Mouse (Mus musculus): Measurements from ENCODE around the gene Rpl13a. TPM values are rescaled to one million over a fixed set of nuclear protein-coding genes. Genes with fewer than 3 reads are reported as not detected.
A peak's percentile ranks its signal among the peaks of the same experiment; 100 is the strongest.
"Not testable (repeated sequence)": the region's sequence is repeated elsewhere in the genome, so short reads cannot be mapped to it uniquely, and the experiment has no call there.

Gene Rpl13a
- 972 and 1,063 TPM in 2 replicates for polyA plus RNA-seq (2015; fragmentation: Nextera tagmentation; extraction: Ambion mirVana)

GRCm38 (mm10) chr7:45128624-45129246 lies at the start of gene Rpl13a:
Gene Rpl13a, minus strand, starts transcription at chr7:45128761.
- H3K36me3 ChIP-seq: peaks cover 43% of the 10 kb centered on the region
- H3K4me3 ChIP-seq (replicated peaks): peak within 1 kb of the TSS; percentile 82
- ATAC-seq (ENCODE audit: low read depth) (peak; percentile 80), DNase-seq (peak; percentile 97)
- H3K4me1 ChIP-seq (replicated peaks): peaks cover 69% of the 10 kb centered on the region
- under 1% methylated on average over 48 of the region's 48 CpGs for WGBS (ENCODE audit: insufficient replicate concordance)
- H3K4me2 ChIP-seq: peak within 1 kb of the TSS; percentile 94
- no peaks in the 10 kb centered on the region for H3K9me3 ChIP-seq (replicated peaks)
- peak within 1 kb of the TSS; percentile 94 for H3K27ac ChIP-seq
- H3K27me3 ChIP-seq: no peaks in the 10 kb centered on the region
- H3K9ac ChIP-seq: peak within 1 kb of the TSS; percentile 95

- ATAC-seq (ENCODE audit: low read depth) (no peak), DNase-seq (no peak)
- H3K36me3 ChIP-seq: no peaks in the 10 kb centered on the region
- no peak overlapping the region for H3K27ac ChIP-seq
- H3K4me1 ChIP-seq (replicated peaks): peaks cover 8% of the 10 kb centered on the region
- peaks cover 93% of the 10 kb centered on the region for H3K27me3 ChIP-seq
- 0 out of 2 replicates have a peak, but pooled peaks cover 8% of the 10 kb centered on the region for H3K9me3 ChIP-seq (replicated peaks)
- H3K9ac ChIP-seq: no peak overlapping the region
- H3K4me2 ChIP-seq: no peak overlapping the region
- WGBS (ENCODE audit: insufficient replicate concordance): 3% methylated on average over 28 of the region's 31 CpGs
- H3K4me3 ChIP-seq (replicated peaks): no peak overlapping the region
These were observed 47.8 kb upstream of the Rpl13a start for GRCm38 (mm10) chr7:45176356-45176755.

GRCm38 (mm10) chr7:45175929-45176328 lies 47.4 kb upstream of the Rpl13a start:
- no peak overlapping the region for H3K4me2 ChIP-seq
- no peak overlapping the region for H3K4me3 ChIP-seq (replicated peaks)
- peaks cover 8% of the 10 kb centered on the region; the same call in 1 of the 2 replicates for H3K9me3 ChIP-seq (replicated peaks)
- 3% methylated on average over 23 of the region's 23 CpGs for WGBS (ENCODE audit: insufficient replicate concordance)
- no peak for DNase-seq
- H3K4me1 ChIP-seq (replicated peaks): peaks cover 5% of the 10 kb centered on the region; the same call in 1 of the 2 replicates
- ATAC-seq (ENCODE audit: low read depth): no peak
- no peak overlapping the region for H3K9ac ChIP-seq
- no peak overlapping the region for H3K27ac ChIP-seq
- H3K27me3 ChIP-seq: peaks cover 93% of the 10 kb centered on the region
- no peaks in the 10 kb centered on the region for H3K36me3 ChIP-seq

- ATAC-seq (ENCODE audit: low read depth) (no peak), DNase-seq (no peak)
- H3K27me3 ChIP-seq: peaks cover 93% of the 10 kb centered on the region
- WGBS (ENCODE audit: insufficient replicate concordance): 2% methylated on average over 13 of the region's 13 CpGs
- peaks cover 8% of the 10 kb centered on the region; the same call in 1 of the 2 replicates for H3K9me3 ChIP-seq (replicated peaks)
- no peak overlapping the region for H3K4me2 ChIP-seq
- H3K4me1 ChIP-seq (replicated peaks): peaks cover 5% of the 10 kb centered on the region; the same call in 1 of the 2 replicates
- no peak overlapping the region for H3K27ac ChIP-seq
- no peaks in the 10 kb centered on the region for H3K36me3 ChIP-seq
- no peak overlapping the region for H3K9ac ChIP-seq
- no peak overlapping the region for H3K4me3 ChIP-seq (replicated peaks)
These were observed 46.8 kb upstream of the Rpl13a start for GRCm38 (mm10) chr7:45175398-45175797.

- H3K4me3 ChIP-seq (replicated peaks): no peak overlapping the region
- no peak overlapping the region for H3K4me2 ChIP-seq
These were observed 46.2 kb upstream of the Rpl13a start for GRCm38 (mm10) chr7:45174567-45175280.

GRCm38 (mm10) chr7:45173772-45174171 lies 45.2 kb upstream of the Rpl13a start:
- not testable (repeated sequence) for ATAC-seq (ENCODE audit: low read depth); H3K4me3 ChIP-seq (replicated peaks); DNase-seq; H3K4me2 ChIP-seq; H3K9ac ChIP-seq; H3K36me3 ChIP-seq; H3K27ac ChIP-seq; H3K4me1 ChIP-seq (replicated peaks)
- Histone ChIP-seq H3K9me3 (replicated peaks) (peaks cover 23% of the 10 kb centered on the region), H3K27me3 (peaks cover 93% of the 10 kb centered on the region)
- 25% methylated on average over 1 of the region's 1 CpGs for WGBS (ENCODE audit: insufficient replicate concordance)

More at GRCm38 (mm10) chr7:45174567-45175280, 46.2 kb upstream of the Rpl13a start:
- H3K9me3 ChIP-seq (replicated peaks): peaks cover 14% of the 10 kb centered on the region
- no peak overlapping the region; the same call in 1 of the 2 replicates for H3K9ac ChIP-seq
- peaks cover 5% of the 10 kb centered on the region; the same call in 1 of the 2 replicates for H3K4me1 ChIP-seq (replicated peaks)
- WGBS (ENCODE audit: insufficient replicate concordance): 5% methylated on average over 29 of the region's 29 CpGs
- no peak overlapping the region for H3K27ac ChIP-seq
- no peaks in the 10 kb centered on the region for H3K36me3 ChIP-seq
- no peak for ATAC-seq (ENCODE audit: low read depth)
- DNase-seq: no peak
- peaks cover 93% of the 10 kb centered on the region for H3K27me3 ChIP-seq

- Histone ChIP-seq H3K9ac (no peak overlapping the region), H3K36me3 (no peaks in the 10 kb centered on the region), H3K4me2 (no peak overlapping the region), H3K4me1 (replicated peaks) (peaks cover 5% of the 10 kb centered on the region; the same call in 1 of the 2 replicates), H3K27me3 (peaks cover 93% of the 10 kb centered on the region), H3K27ac (no peak overlapping the region), H3K4me3 (replicated peaks) (no peak overlapping the region), H3K9me3 (replicated peaks) (peaks cover 27% of the 10 kb centered on the region)
- WGBS (ENCODE audit: insufficient replicate concordance): 48% methylated on average over 7 of the region's 7 CpGs
- ATAC-seq (ENCODE audit: low read depth) (no peak), DNase-seq (peak; percentile 32)
These were observed 44.4 kb upstream of the Rpl13a start for GRCm38 (mm10) chr7:45172974-45173373.

GRCm38 (mm10) chr7:45169495-45169894 lies 40.9 kb upstream of the Rpl13a start:
- ATAC-seq (ENCODE audit: low read depth) (no peak), DNase-seq (no peak)
- Histone ChIP-seq H3K9me3 (replicated peaks) (peaks cover 27% of the 10 kb centered on the region), H3K36me3 (no peaks in the 10 kb centered on the region), H3K4me2 (no peak overlapping the region), H3K4me3 (replicated peaks) (no peak overlapping the region), H3K9ac (no peak overlapping the region), H3K27me3 (peaks cover 93% of the 10 kb centered on the region), H3K27ac (no peak overlapping the region), H3K4me1 (replicated peaks) (no peaks in the 10 kb centered on the region)
- WGBS (ENCODE audit: insufficient replicate concordance): 71% methylated on average over 3 of the region's 3 CpGs

- DNase-seq (no peak), ATAC-seq (ENCODE audit: low read depth) (no peak)
- no peak overlapping the region for H3K4me3 ChIP-seq (replicated peaks)
- H3K9ac ChIP-seq: no peak overlapping the region
- peaks cover 27% of the 10 kb centered on the region for H3K9me3 ChIP-seq (replicated peaks)
- no peaks in the 10 kb centered on the region for H3K36me3 ChIP-seq
- peaks cover 6% of the 10 kb centered on the region for H3K4me1 ChIP-seq (replicated peaks)
- H3K27ac ChIP-seq: no peak overlapping the region
- H3K4me2 ChIP-seq: no peak overlapping the region
- WGBS (ENCODE audit: insufficient replicate concordance): 7% methylated on average over 24 of the region's 24 CpGs
- peaks cover 94% of the 10 kb centered on the region for H3K27me3 ChIP-seq
These were observed 40.1 kb upstream of the Rpl13a start for GRCm38 (mm10) chr7:45168656-45169055.

- Histone ChIP-seq H3K9me3 (replicated peaks) (peaks cover 25% of the 10 kb centered on the region), H3K27ac (no peak overlapping the region), H3K36me3 (no peaks in the 10 kb centered on the region), H3K27me3 (peaks cover 97% of the 10 kb centered on the region), H3K4me1 (replicated peaks) (peaks cover 8% of the 10 kb centered on the region), H3K9ac (no peak overlapping the region), H3K4me3 (replicated peaks) (no peak overlapping the region), H3K4me2 (no peak overlapping the region)
- no peak for ATAC-seq (ENCODE audit: low read depth)
- WGBS (ENCODE audit: insufficient replicate concordance): 6% methylated on average over 19 of the region's 19 CpGs
- DNase-seq: no peak
These were observed 39.3 kb upstream of the Rpl13a start for GRCm38 (mm10) chr7:45167761-45168445.

- H3K4me2 ChIP-seq: no peak overlapping the region
- no peaks in the 10 kb centered on the region for H3K36me3 ChIP-seq
- H3K9ac ChIP-seq: no peak overlapping the region
- peaks cover 19% of the 10 kb centered on the region for H3K9me3 ChIP-seq (replicated peaks)
- WGBS (ENCODE audit: insufficient replicate concordance): 16% methylated on average over 10 of the region's 10 CpGs
- ATAC-seq (ENCODE audit: low read depth): no peak
- no peak overlapping the region for H3K27ac ChIP-seq
- H3K4me3 ChIP-seq (replicated peaks): no peak overlapping the region
- H3K4me1 ChIP-seq (replicated peaks): peaks cover 16% of the 10 kb centered on the region
- H3K27me3 ChIP-seq: peaks cover 97% of the 10 kb centered on the region
- DNase-seq: no peak
These were observed 38.4 kb upstream of the Rpl13a start for GRCm38 (mm10) chr7:45166950-45167401.
